Mouse (Mus musculus) ZHBTc4 (cell line): ENCODE data around the gene Defa32.
"Not testable (repeated sequence)": the region's sequence is repeated elsewhere in the genome, so short reads cannot be mapped to it uniquely, and the experiment has no call there.

ENCODE experiments used
- DNase-seq: peaks from one replicate; pipeline ENCODE4 v3.0.0-alpha.2; 2011; ENCODE audit warnings: low read depth, low spot score

Defa32 gene

DNA sequence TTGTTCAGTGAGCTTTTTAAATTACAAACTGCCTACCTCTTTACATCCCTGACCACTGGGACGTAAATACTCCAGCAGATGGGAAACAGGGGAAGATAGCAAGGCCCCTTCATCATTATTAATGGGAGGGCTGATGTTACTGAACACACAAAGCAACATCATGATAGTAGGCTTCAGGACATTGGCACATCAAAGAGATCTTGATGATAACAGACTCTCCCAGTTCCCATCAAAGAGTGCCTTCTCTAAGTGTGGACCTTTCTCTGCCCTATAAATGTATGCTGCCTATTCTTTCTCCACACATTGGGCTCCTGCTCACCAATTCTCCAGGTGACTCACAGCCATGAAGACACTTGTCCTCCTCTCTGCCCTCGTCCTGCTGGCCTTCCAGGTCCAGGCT, at the start of gene Defa32:
TSS of gene Defa32 (plus strand) at position 301 of the 400 bp plus-strand sequence.
- not testable (repeated sequence) for DNase-seq

DNA sequence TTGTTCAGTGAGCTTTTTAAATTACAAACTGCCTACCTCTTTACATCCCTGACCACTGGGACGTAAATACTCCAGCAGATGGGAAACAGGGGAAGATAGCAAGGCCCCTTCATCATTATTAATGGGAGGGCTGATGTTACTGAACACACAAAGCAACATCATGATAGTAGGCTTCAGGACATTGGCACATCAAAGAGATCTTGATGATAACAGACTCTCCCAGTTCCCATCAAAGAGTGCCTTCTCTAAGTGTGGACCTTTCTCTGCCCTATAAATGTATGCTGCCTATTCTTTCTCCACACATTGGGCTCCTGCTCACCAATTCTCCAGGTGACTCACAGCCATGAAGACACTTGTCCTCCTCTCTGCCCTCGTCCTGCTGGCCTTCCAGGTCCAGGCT, 19.9 kb upstream of the Defa32 start, which contains the start of gene Defa20:
TSS of gene Defa20 (plus strand) at position 301 of the 400 bp plus-strand sequence.
- not testable (repeated sequence) for DNase-seq

GRCm38 (mm10) chr8:21565086-21565485, 36.3 kb downstream of the Defa32 start, which contains the start of gene Defa37:
Gene Defa37, plus strand, starts transcription at chr8:21565386.
- DNase-seq: not testable (repeated sequence)
